Mouse (Mus musculus): Measurements from ENCODE around the gene Ipo11. TPM values are rescaled to one million over a fixed set of nuclear protein-coding genes. Genes with fewer than 3 reads are reported as not detected.
A peak's percentile ranks its signal among the peaks of the same experiment; 100 is the strongest.
"Not testable (repeated sequence)": the region's sequence is repeated elsewhere in the genome, so short reads cannot be mapped to it uniquely, and the experiment has no call there.

Gene Ipo11
- polyA plus RNA-seq, 1 experiment from 2014 or later, result 88.5 TPM

GRCm38 (mm10) chr13:106945518-106945917 is 8.8 kb upstream of the Ipo11 start:
- 76% methylated on average over 9 of the region's 9 CpGs for WGBS
- Histone ChIP-seq H3K4me1 (ENCODE audit: control insufficient read depth, insufficient read depth, low read length) (peaks cover 6% of the 10 kb centered on the region; the same call in 1 of the 2 replicates), H3K9me3 (ENCODE audit: control insufficient read depth, low read length) (no peaks in the 10 kb centered on the region), H3K9ac (ENCODE audit: low read depth, low read length) (no peak overlapping the region), H3K27ac (ENCODE audit: low read depth, low read length) (no peak overlapping the region), H3K4me2 (replicated peaks; ENCODE audit: low read depth, low read length) (no peak overlapping the region), H3K4me3 (ENCODE audit: low read length) (no peak overlapping the region), H3K27me3 (ENCODE audit: control insufficient read depth, insufficient read depth, low read length) (no peaks in the 10 kb centered on the region), H3K36me3 (ENCODE audit: control insufficient read depth, insufficient read depth, low read length) (peaks cover 13% of the 10 kb centered on the region)
- no peak for ATAC-seq (ENCODE audit: low FRiP score, low TSS enrichment)

- Histone ChIP-seq H3K36me3 (ENCODE audit: control insufficient read depth, insufficient read depth, low read length) (no peaks in the 10 kb centered on the region), H3K4me2 (replicated peaks; ENCODE audit: low read depth, low read length) (no peak overlapping the region), H3K9me3 (ENCODE audit: control insufficient read depth, low read length) (no peaks in the 10 kb centered on the region), H3K9ac (ENCODE audit: low read depth, low read length) (no peak overlapping the region), H3K27ac (ENCODE audit: low read depth, low read length) (no peak overlapping the region), H3K4me3 (ENCODE audit: low read length) (no peak overlapping the region), H3K4me1 (ENCODE audit: control insufficient read depth, insufficient read depth, low read length) (peaks cover 2% of the 10 kb centered on the region; the same call in 1 of the 2 replicates), H3K27me3 (ENCODE audit: control insufficient read depth, insufficient read depth, low read length) (no peaks in the 10 kb centered on the region)
- ATAC-seq (ENCODE audit: low FRiP score, low TSS enrichment), result no peak
- 98% methylated on average over 1 of the region's 1 CpGs for WGBS
These were observed 6.0 kb upstream of the Ipo11 start for GRCm38 (mm10) chr13:106942721-106943120.

- no peaks in the 10 kb centered on the region for H3K27me3 ChIP-seq (ENCODE audit: control insufficient read depth, insufficient read depth, low read length)
- H3K9ac ChIP-seq (ENCODE audit: low read depth, low read length), result no peak overlapping the region
- no peak overlapping the region for H3K4me3 ChIP-seq (ENCODE audit: low read length)
- H3K4me2 ChIP-seq (replicated peaks; ENCODE audit: low read depth, low read length), result no peak overlapping the region
- no peak overlapping the region for H3K27ac ChIP-seq (ENCODE audit: low read depth, low read length)
- H3K36me3 ChIP-seq (ENCODE audit: control insufficient read depth, insufficient read depth, low read length), result no peaks in the 10 kb centered on the region
- no peaks in the 10 kb centered on the region for H3K4me1 ChIP-seq (ENCODE audit: control insufficient read depth, insufficient read depth, low read length)
- H3K9me3 ChIP-seq (ENCODE audit: control insufficient read depth, low read length), result no peaks in the 10 kb centered on the region
- no peak for ATAC-seq (ENCODE audit: low FRiP score, low TSS enrichment)
- 30% methylated on average over 7 of the region's 7 CpGs for WGBS
These were observed 4.6 kb upstream of the Ipo11 start for GRCm38 (mm10) chr13:106941211-106941976.

- Histone ChIP-seq H3K4me2 (replicated peaks; ENCODE audit: low read depth, low read length) (peak overlapping the region; percentile 61), H3K4me3 (ENCODE audit: low read length) (peak overlapping the region; percentile 98), H3K27ac (ENCODE audit: low read depth, low read length) (no peak overlapping the region), H3K9me3 (ENCODE audit: control insufficient read depth, low read length) (no peaks in the 10 kb centered on the region), H3K27me3 (ENCODE audit: control insufficient read depth, insufficient read depth, low read length) (no peaks in the 10 kb centered on the region), H3K4me1 (ENCODE audit: control insufficient read depth, insufficient read depth, low read length) (no peaks in the 10 kb centered on the region), H3K9ac (ENCODE audit: low read depth, low read length) (0 out of 2 replicates have a peak overlapping the region, but pooled peaks have one; percentile 96), H3K36me3 (ENCODE audit: control insufficient read depth, insufficient read depth, low read length) (no peaks in the 10 kb centered on the region)
- no peak for ATAC-seq (ENCODE audit: low FRiP score, low TSS enrichment)
- 19% methylated on average over 7 of the region's 7 CpGs for WGBS
These were observed 347 bp upstream of the Ipo11 start for GRCm38 (mm10) chr13:106937138-106937472.

- H3K9ac ChIP-seq (ENCODE audit: low read depth, low read length), result peak overlapping the region; percentile 96
- no peaks in the 10 kb centered on the region for H3K27me3 ChIP-seq (ENCODE audit: control insufficient read depth, insufficient read depth, low read length)
- H3K9me3 ChIP-seq (ENCODE audit: control insufficient read depth, low read length), result no peaks in the 10 kb centered on the region
- peak overlapping the region; percentile 98 for H3K4me3 ChIP-seq (ENCODE audit: low read length)
- H3K4me2 ChIP-seq (replicated peaks; ENCODE audit: low read depth, low read length), result peak overlapping the region; percentile 61
- no peak for ATAC-seq (ENCODE audit: low FRiP score, low TSS enrichment)
- WGBS, result 6% methylated on average over 9 of the region's 9 CpGs
- no peaks in the 10 kb centered on the region for H3K36me3 ChIP-seq (ENCODE audit: control insufficient read depth, insufficient read depth, low read length)
- no peaks in the 10 kb centered on the region for H3K4me1 ChIP-seq (ENCODE audit: control insufficient read depth, insufficient read depth, low read length)
- H3K27ac ChIP-seq (ENCODE audit: low read depth, low read length), result peak overlapping the region; percentile 83
These were observed 895 bp downstream of the Ipo11 start for GRCm38 (mm10) chr13:106935871-106936255.

- Histone ChIP-seq H3K27ac (ENCODE audit: low read depth, low read length) (no peak overlapping the region), H3K36me3 (ENCODE audit: control insufficient read depth, insufficient read depth, low read length) (peaks cover 5% of the 10 kb centered on the region), H3K4me3 (ENCODE audit: low read length) (no peak overlapping the region), H3K9me3 (ENCODE audit: control insufficient read depth, low read length) (peaks cover 14% of the 10 kb centered on the region), H3K4me2 (replicated peaks; ENCODE audit: low read depth, low read length) (no peak overlapping the region), H3K4me1 (ENCODE audit: control insufficient read depth, insufficient read depth, low read length) (no peaks in the 10 kb centered on the region), H3K9ac (ENCODE audit: low read depth, low read length) (no peak overlapping the region), H3K27me3 (ENCODE audit: control insufficient read depth, insufficient read depth, low read length) (no peaks in the 10 kb centered on the region)
- 90% methylated on average over 2 of the region's 2 CpGs for WGBS
- ATAC-seq (ENCODE audit: low FRiP score, low TSS enrichment), result no peak
These were observed 7.6 kb downstream of the Ipo11 start for GRCm38 (mm10) chr13:106929201-106929600.

GRCm38 (mm10) chr13:106928296-106928695 is 8.5 kb downstream of the Ipo11 start:
- H3K27me3 ChIP-seq (ENCODE audit: control insufficient read depth, insufficient read depth, low read length), result no peaks in the 10 kb centered on the region
- no peak overlapping the region for H3K9ac ChIP-seq (ENCODE audit: low read depth, low read length)
- peaks cover 6% of the 10 kb centered on the region for H3K36me3 ChIP-seq (ENCODE audit: control insufficient read depth, insufficient read depth, low read length)
- no peak overlapping the region for H3K27ac ChIP-seq (ENCODE audit: low read depth, low read length)
- H3K4me1 ChIP-seq (ENCODE audit: control insufficient read depth, insufficient read depth, low read length), result no peaks in the 10 kb centered on the region
- H3K4me2 ChIP-seq (replicated peaks; ENCODE audit: low read depth, low read length), result no peak overlapping the region
- no peak overlapping the region for H3K4me3 ChIP-seq (ENCODE audit: low read length)
- H3K9me3 ChIP-seq (ENCODE audit: control insufficient read depth, low read length), result peaks cover 14% of the 10 kb centered on the region
- 92% methylated on average over 4 of the region's 4 CpGs for WGBS
- no peak for ATAC-seq (ENCODE audit: low FRiP score, low TSS enrichment)

GRCm38 (mm10) chr13:106925921-106926320 is 10.8 kb downstream of the Ipo11 start:
- Histone ChIP-seq H3K36me3 (ENCODE audit: control insufficient read depth, insufficient read depth, low read length) (peaks cover 17% of the 10 kb centered on the region), H3K9me3 (ENCODE audit: control insufficient read depth, low read length) (peaks cover 14% of the 10 kb centered on the region)
- not testable (repeated sequence) for H3K4me2 ChIP-seq (replicated peaks; ENCODE audit: low read depth, low read length); H3K4me3 ChIP-seq (ENCODE audit: low read length); H3K27ac ChIP-seq (ENCODE audit: low read depth, low read length); ATAC-seq (ENCODE audit: low FRiP score, low TSS enrichment); H3K4me1 ChIP-seq (ENCODE audit: control insufficient read depth, insufficient read depth, low read length); H3K9ac ChIP-seq (ENCODE audit: low read depth, low read length); H3K27me3 ChIP-seq (ENCODE audit: control insufficient read depth, insufficient read depth, low read length)
- WGBS, result 93% methylated on average over 3 of the region's 3 CpGs

GRCm38 (mm10) chr13:106918322-106919050 is 18.3 kb downstream of the Ipo11 start:
- H3K4me3 ChIP-seq (ENCODE audit: low read length), result no peak overlapping the region
- H3K27me3 ChIP-seq (ENCODE audit: control insufficient read depth, insufficient read depth, low read length), result no peaks in the 10 kb centered on the region
- no peak overlapping the region for H3K9ac ChIP-seq (ENCODE audit: low read depth, low read length)
- no peak for ATAC-seq (ENCODE audit: low FRiP score, low TSS enrichment)
- H3K36me3 ChIP-seq (ENCODE audit: control insufficient read depth, insufficient read depth, low read length), result peaks cover 22% of the 10 kb centered on the region
- H3K4me2 ChIP-seq (replicated peaks; ENCODE audit: low read depth, low read length), result no peak overlapping the region
- no peaks in the 10 kb centered on the region for H3K4me1 ChIP-seq (ENCODE audit: control insufficient read depth, insufficient read depth, low read length)
- no peaks in the 10 kb centered on the region for H3K9me3 ChIP-seq (ENCODE audit: control insufficient read depth, low read length)
- no peak overlapping the region for H3K27ac ChIP-seq (ENCODE audit: low read depth, low read length)
- 88% methylated on average over 7 of the region's 7 CpGs for WGBS

Measured in kidney, embryonic 14.5 days (tissue).